Mouse (Mus musculus): ENCODE data around the gene Bicc1.

GRCm38 (mm10) chr10:70987396-70987795 lies 172.1 kb downstream of the Bicc1 start:
- TF ChIP-seq EP300 (IDR thresholded peaks at IDR 0.05; ENCODE audit: low read depth in 1 of 2, low read length in 2 of 2) (no peak), ZC3H11A (IDR thresholded peaks at IDR 0.05; ENCODE audit: low read depth, low read length) (no peak), POLR2A (IDR thresholded peaks at IDR 0.05; ENCODE audit: control insufficient read depth in 1 of 2, insufficient read depth in 1 of 2, low read depth in 1 of 2, low read length in 2 of 2, poor library complexity in 1 of 2) (no peak), CTCF (IDR thresholded peaks at IDR 0.05 in 2 of 3, conservative IDR thresholded peaks at IDR 0.05 in 1 of 3; ENCODE audit: control insufficient read depth in 1 of 3, insufficient read depth in 1 of 3, low read depth in 2 of 3, low read length in 3 of 3, poor library complexity in 1 of 3, severe bottlenecking in 1 of 3) (no peak), BHLHE40 (IDR thresholded peaks at IDR 0.05; ENCODE audit: borderline replicate concordance, low read depth, low read length) (no peak)

All from MEL (cell line).